10 mouse cellular contexts compared by ENCODE assay signal in genomic region chr3:88291970-88292369, GRCm38 (mm10). TPM values are rescaled to one million over a fixed set of nuclear protein-coding genes. Genes with fewer than 3 reads are reported as not detected.
DNase-seq lines count a peak whose midpoint lies in the region; ATAC-seq and TF ChIP-seq lines count a peak whose summit lies in the region.
"Had no signal": no experiment of that assay in that cellular context is flagged by ENCODE, and none has a peak within 500 bp of the region (broad histone marks: within the 10 kb centered on the region; RNA-seq: fewer than 3 reads in every experiment).

No protein-coding gene starts in this region.

- no peak overlapping the region for H3K27ac ChIP-seq in intestine, postnatal 0 days (ENCODE audit: low read depth, low read length)
- no peak overlapping the region for H3K27ac ChIP-seq in intestine, embryonic 15.5 days
- H3K27ac ChIP-seq in heart, embryonic 10.5 days: no peak overlapping the region
- H3K27ac ChIP-seq: embryonic facial prominence, embryonic 12.5 days; limb, embryonic 13.5 days had no signal

- ATAC-seq in intestine, postnatal 0 days: no peak
- ATAC-seq in intestine, embryonic 15.5 days: no peak

- H3K4me2 ChIP-seq in intestine, postnatal 0 days (replicated peaks; ENCODE audit: low read depth): no peak overlapping the region
- H3K4me2 ChIP-seq in intestine, embryonic 15.5 days (replicated peaks): no peak overlapping the region
- H3K4me2 ChIP-seq: embryonic facial prominence, embryonic 12.5 days; limb, embryonic 13.5 days had no signal

- no peaks in the 10 kb centered on the region for H3K36me3 ChIP-seq in intestine, postnatal 0 days (ENCODE audit: control insufficient read depth, insufficient read depth)
- H3K36me3 ChIP-seq in intestine, embryonic 15.5 days: no peaks in the 10 kb centered on the region
- H3K36me3 ChIP-seq in heart, embryonic 10.5 days: no peaks in the 10 kb centered on the region; the same call in 1 of the 2 replicates
- H3K36me3 ChIP-seq: embryonic facial prominence, embryonic 12.5 days; limb, embryonic 13.5 days had no signal

- H3K9me3 ChIP-seq in intestine, postnatal 0 days (ENCODE audit: control insufficient read depth): no peaks in the 10 kb centered on the region
- H3K9me3 ChIP-seq in intestine, embryonic 15.5 days: no peaks in the 10 kb centered on the region
- H3K9me3 ChIP-seq in heart, embryonic 10.5 days: no peaks in the 10 kb centered on the region
- H3K9me3 ChIP-seq: embryonic facial prominence, embryonic 12.5 days; limb, embryonic 13.5 days had no signal

- no peak overlapping the region for H3K9ac ChIP-seq in intestine, postnatal 0 days (ENCODE audit: low read depth, low read length)
- no peak overlapping the region for H3K9ac ChIP-seq in intestine, embryonic 15.5 days
- H3K9ac ChIP-seq: embryonic facial prominence, embryonic 12.5 days; limb, embryonic 13.5 days had no signal

- peak; percentile 22 to 39 for DNase-seq in CD8-positive naive resting alpha-beta T cell, adult 2 months (ENCODE audit: low read depth in 2 of 2, low spot score in 2 of 2)
- DNase-seq in ZHBTc4 (ENCODE audit: low read depth, low spot score): peak; percentile 79
- peak; percentile 33 for DNase-seq in kidney, postnatal 10 days
- DNase-seq in spleen, postnatal 4 days (ENCODE audit: low spot score in 2 of 2): peak; percentile 31 to 65
- DNase-seq in ovary, postnatal 14 days (ENCODE audit: low spot score): no peak
- DNase-seq in heart, embryonic 10.5 days (ENCODE audit: low spot score): no peak

- no peaks in the 10 kb centered on the region for H3K4me1 ChIP-seq in intestine, postnatal 0 days (replicated peaks; ENCODE audit: control insufficient read depth, insufficient read depth, low read length)
- 0 out of 2 replicates have a peak, but pooled peaks cover 2% of the 10 kb centered on the region for H3K4me1 ChIP-seq in intestine, embryonic 15.5 days (replicated peaks)
- peaks cover 6% of the 10 kb centered on the region; the same call in 1 of the 2 replicates for H3K4me1 ChIP-seq in heart, embryonic 10.5 days

- TF ChIP-seq CTCF in intestine, postnatal 0 days (IDR thresholded peaks at IDR 0.05; ENCODE audit: low read depth): peak; percentile 65

- H3K4me3 ChIP-seq in intestine, postnatal 0 days (ENCODE audit: low read depth, low read length): no peak overlapping the region
- no peak overlapping the region for H3K4me3 ChIP-seq in intestine, embryonic 15.5 days (replicated peaks)
- H3K4me3 ChIP-seq in heart, embryonic 10.5 days: no peak overlapping the region
- H3K4me3 ChIP-seq: embryonic facial prominence, embryonic 12.5 days; limb, embryonic 13.5 days had no signal

- 51% methylated on average over 4 of the region's 4 CpGs for WGBS in intestine, postnatal 0 days
- 60% methylated on average over 4 of the region's 4 CpGs for WGBS in intestine, embryonic 15.5 days
- 67% methylated on average over 4 of the region's 4 CpGs for WGBS in heart, embryonic 10.5 days

- H3K27me3 ChIP-seq in intestine, postnatal 0 days (replicated peaks; ENCODE audit: control insufficient read depth, insufficient read depth, low read length): no peaks in the 10 kb centered on the region
- no peaks in the 10 kb centered on the region for H3K27me3 ChIP-seq in intestine, embryonic 15.5 days (replicated peaks)
- no peaks in the 10 kb centered on the region for H3K27me3 ChIP-seq in heart, embryonic 10.5 days (ENCODE audit: insufficient read depth, poor library complexity, severe bottlenecking)
- H3K27me3 ChIP-seq: embryonic facial prominence, embryonic 12.5 days; limb, embryonic 13.5 days had no signal

RNA-seq across cellular contexts. Expression of gene Tsacc, which starts 4.8 kb away (rescaled TPM):
- 6.1 and 7.2 TPM in 2 replicates for polyA plus RNA-seq in intestine, postnatal 0 days (2015; fragmentation: Nextera tagmentation; extraction: Ambion mirVana)
- 10.2 and 12.2 TPM in 2 replicates for polyA plus RNA-seq in intestine, embryonic 15.5 days (2015; fragmentation: Nextera tagmentation; extraction: Ambion mirVana)
- polyA plus RNA-seq in heart, embryonic 10.5 days (2016; fragmentation: Nextera tagmentation; extraction: Ambion mirVana): 14.0 and 17.0 TPM in 2 replicates

RNA-seq across cellular contexts. Expression of gene Cct3, which starts 4.9 kb away (rescaled TPM):
- polyA plus RNA-seq in intestine, postnatal 0 days (2015; fragmentation: Nextera tagmentation; extraction: Ambion mirVana): 170 and 175 TPM in 2 replicates
- polyA plus RNA-seq in intestine, embryonic 15.5 days (2015; fragmentation: Nextera tagmentation; extraction: Ambion mirVana): 520 and 528 TPM in 2 replicates
- polyA plus RNA-seq in heart, embryonic 10.5 days (2016; fragmentation: Nextera tagmentation; extraction: Ambion mirVana): 626 and 718 TPM in 2 replicates

RNA-seq across cellular contexts. Expression of gene Gm38392, which starts 5.0 kb away (rescaled TPM):
- polyA plus RNA-seq in intestine, postnatal 0 days (2015; fragmentation: Nextera tagmentation; extraction: Ambion mirVana): 0.13 and 0.18 TPM in 2 replicates
- polyA plus RNA-seq in intestine, embryonic 15.5 days (2015; fragmentation: Nextera tagmentation; extraction: Ambion mirVana): 0.15 and 0.42 TPM in 2 replicates
- 0.29 and 0.43 TPM in 2 replicates for polyA plus RNA-seq in heart, embryonic 10.5 days (2016; fragmentation: Nextera tagmentation; extraction: Ambion mirVana)
- polyA plus RNA-seq: embryonic facial prominence, embryonic 12.5 days had no signal

RNA-seq across cellular contexts. Expression of gene Glmp, which starts 32.9 kb away (rescaled TPM):
- polyA plus RNA-seq in intestine, postnatal 0 days (2015; fragmentation: Nextera tagmentation; extraction: Ambion mirVana): 589 and 649 TPM in 2 replicates
- polyA plus RNA-seq in intestine, embryonic 15.5 days (2015; fragmentation: Nextera tagmentation; extraction: Ambion mirVana): 268 and 282 TPM in 2 replicates
- 164 and 179 TPM in 2 replicates for polyA plus RNA-seq in heart, embryonic 10.5 days (2016; fragmentation: Nextera tagmentation; extraction: Ambion mirVana)

RNA-seq across cellular contexts. Expression of gene Rhbg, which starts 37.5 kb away (rescaled TPM):
- polyA plus RNA-seq in intestine, postnatal 0 days (2015; fragmentation: Nextera tagmentation; extraction: Ambion mirVana): 0.60 and 0.65 TPM in 2 replicates
- polyA plus RNA-seq in intestine, embryonic 15.5 days (2015; fragmentation: Nextera tagmentation; extraction: Ambion mirVana): 0.59 and 0.69 TPM in 2 replicates
- 0.09 and 8.2 TPM in 2 replicates for polyA plus RNA-seq in heart, embryonic 10.5 days (2016; fragmentation: Nextera tagmentation; extraction: Ambion mirVana)

Comparison
In these comparisons a context has a peak if more than half of its experiments do, and no peak if none do; other contexts are left out.
1. DNase-seq: peak in CD8-positive naive resting alpha-beta T cell, adult 2 months (2 of 2), ZHBTc4 (single experiment), kidney, postnatal 10 days (single experiment) and spleen, postnatal 4 days (2 of 2); none in ovary, postnatal 14 days (single experiment) and heart, embryonic 10.5 days (single experiment).